Mouse (Mus musculus) adrenal gland, postnatal 4 days (tissue): ENCODE data around the gene Abca12. TPM values are rescaled to one million over a fixed set of nuclear protein-coding genes. Genes with fewer than 3 reads are reported as not detected.

Source experiments
- DNase-seq, 2 experiments: peaks; one replicate each; pipeline ENCODE4 v3.0.0; 2021 to 2022; ENCODE audit warnings: low spot score in 2 of 2, mixed read lengths in 2 of 2
- total RNA-seq, 2 experiments: library from RNA; stranded (reverse); gene quantifications; 2 replicates each; pipeline ENCODE4 v1.2.3; 2021

Abca12 gene
- total RNA-seq, 2 experiments from 2014 or later: 0.08 TPM; not detected in 1

GRCm38 (mm10) chr1:71338548-71339340 lies 76.0 kb downstream of the Abca12 start:
- no peak for DNase-seq

- DNase-seq: no peak
These were observed 84.4 kb downstream of the Abca12 start for GRCm38 (mm10) chr1:71330349-71330748.

GRCm38 (mm10) chr1:71312171-71312570 lies 102.5 kb downstream of the Abca12 start:
- DNase-seq: no peak

GRCm38 (mm10) chr1:71310614-71311013 lies 104.1 kb downstream of the Abca12 start:
- DNase-seq: no peak

GRCm38 (mm10) chr1:71307362-71307761 lies 107.3 kb downstream of the Abca12 start:
- no peak for DNase-seq

- DNase-seq: no peak
These were observed 108.5 kb downstream of the Abca12 start for GRCm38 (mm10) chr1:71306196-71306595.

- no peak for DNase-seq
These were observed 110.1 kb downstream of the Abca12 start for GRCm38 (mm10) chr1:71304588-71304987.

GRCm38 (mm10) chr1:71297021-71297420 lies 117.7 kb downstream of the Abca12 start:
- no peak for DNase-seq

GRCm38 (mm10) chr1:71296585-71296984 lies 118.1 kb downstream of the Abca12 start:
- DNase-seq: no peak

- no peak for DNase-seq
These were observed 122.8 kb downstream of the Abca12 start for GRCm38 (mm10) chr1:71291917-71292316.

GRCm38 (mm10) chr1:71289511-71289910 lies 125.2 kb downstream of the Abca12 start:
- peak; percentile 16 for DNase-seq

GRCm38 (mm10) chr1:71276940-71277339 lies 137.8 kb downstream of the Abca12 start:
- no peak for DNase-seq

- no peak for DNase-seq
These were observed 142.2 kb downstream of the Abca12 start for GRCm38 (mm10) chr1:71272550-71272949.

- no peak for DNase-seq
These were observed 142.6 kb downstream of the Abca12 start for GRCm38 (mm10) chr1:71272077-71272476.

- DNase-seq: no peak
These were observed 144.6 kb downstream of the Abca12 start for GRCm38 (mm10) chr1:71270083-71270482.

GRCm38 (mm10) chr1:71266630-71267029 lies 148.1 kb downstream of the Abca12 start:
- no peak for DNase-seq

GRCm38 (mm10) chr1:71263532-71263931 lies 151.2 kb downstream of the Abca12 start:
- no peak for DNase-seq

GRCm38 (mm10) chr1:71244647-71245046 lies 170.1 kb downstream of the Abca12 start:
- no peak for DNase-seq

- no peak for DNase-seq
These were observed 173.3 kb downstream of the Abca12 start for GRCm38 (mm10) chr1:71241396-71241795.

- DNase-seq: no peak
These were observed 175.1 kb downstream of the Abca12 start for GRCm38 (mm10) chr1:71239586-71239985.

- no peak for DNase-seq
These were observed 179.4 kb downstream of the Abca12 start for GRCm38 (mm10) chr1:71235335-71235734.

- DNase-seq: no peak
These were observed 183.5 kb downstream of the Abca12 start for GRCm38 (mm10) chr1:71231211-71231610.

- no peak for DNase-seq
These were observed 211.1 kb downstream of the Abca12 start for GRCm38 (mm10) chr1:71203581-71203980.
